Mouse (Mus musculus) CH12.LX (cell line): Measurements from ENCODE around the gene Kxd1. TPM values are rescaled to one million over a fixed set of nuclear protein-coding genes. Genes with fewer than 3 reads are reported as not detected.

Experiments used
- DNase-seq: peaks from one replicate; pipeline ENCODE4 v3.0.0-alpha.2; 2013; ENCODE audit errors: extremely low read depth
- H3K27ac ChIP-seq: 2 replicates; pipeline ENCODE4 v1.5.1; 2012; ENCODE audit warnings: low read depth, mild to moderate bottlenecking, control low read depth, moderate library complexity; ENCODE audit not compliant: insufficient read depth
- H3K27me3 ChIP-seq: replicated peaks from 2 replicates; pipeline ENCODE3; 2012; ENCODE audit warnings: inconsistent platforms
- H3K36me3 ChIP-seq, 2 experiments: replicated peaks in 1 of 2; 2 replicates each; pipeline versions ENCODE3 to v1.6.1; 2012; ENCODE audit warnings: inconsistent platforms in 1 of 2, low read length in 1 of 2, mild to moderate bottlenecking in 1 of 2, mixed read lengths in 1 of 2, moderate library complexity in 1 of 2; ENCODE audit not compliant: control insufficient read depth in 1 of 2, insufficient read depth in 1 of 2
- H3K4me1 ChIP-seq, 2 experiments: 2 replicates each; pipeline ENCODE4 v1.6.1; 2012; ENCODE audit warnings: inconsistent platforms in 1 of 2, moderate library complexity in 1 of 2; ENCODE audit not compliant: insufficient read depth in 2 of 2, control insufficient read depth in 1 of 2
- H3K4me2 ChIP-seq: 2 replicates; pipeline ENCODE4 v1.6.1; 2012; ENCODE audit warnings: low read depth, mild to moderate bottlenecking, control low read depth; ENCODE audit not compliant: poor library complexity, insufficient read depth, severe bottlenecking
- H3K4me3 ChIP-seq, 3 experiments: fragments of 150-350 bp in 1 of 3; sonication (generic) in 1 of 3; replicated peaks in 1 of 3; 2 replicates each; pipeline versions ENCODE3 to v1.5.1; 2011 to 2012; ENCODE audit warnings: low read depth in 2 of 3, low read length in 2 of 3, mild to moderate bottlenecking in 2 of 3, moderate library complexity in 2 of 3, control low read depth in 1 of 3, improper control_type of control experiment in 1 of 3, inconsistent platforms in 1 of 3, mixed read lengths in 1 of 3; ENCODE audit not compliant: poor library complexity in 1 of 3
- H3K79me2 ChIP-seq: replicated peaks from 2 replicates; pipeline ENCODE4 v1.6.1; 2012; ENCODE audit warnings: mild to moderate bottlenecking, moderate library complexity; ENCODE audit not compliant: control insufficient read depth, poor library complexity, insufficient read depth, severe bottlenecking; ENCODE audit errors: extremely low read depth
- H3K9ac ChIP-seq: 2 replicates; pipeline ENCODE4 v1.6.1; 2012; ENCODE audit warnings: low read depth, mild to moderate bottlenecking, control low read depth, moderate library complexity; ENCODE audit not compliant: insufficient read depth
- H3K9me3 ChIP-seq: replicated peaks from 2 replicates; pipeline ENCODE3; 2012; ENCODE audit warnings: low read length, inconsistent platforms, mixed read lengths
- CHD1 ChIP-seq: IDR thresholded peaks from 2 replicates; pipeline ENCODE4 v1.6.1; 2012; ENCODE audit warnings: low read depth, low read length, improper control_type of control experiment, inconsistent platforms
- CHD2 ChIP-seq: IDR thresholded peaks from 2 replicates; pipeline ENCODE4 v1.6.1; 2011; ENCODE audit warnings: low read length, improper control_type of control experiment
- ELF1 ChIP-seq: IDR thresholded peaks from 2 replicates; pipeline ENCODE4 v1.6.1; 2014; ENCODE audit warnings: low read depth, mild to moderate bottlenecking, inconsistent platforms, low read length, improper control_type of control experiment
- ETS1 ChIP-seq: conservative IDR thresholded peaks from 2 replicates; pipeline ENCODE4 v1.6.1; 2012; ENCODE audit warnings: low read depth, mild to moderate bottlenecking, inconsistent platforms, low read length, improper control_type of control experiment, moderate library complexity
- HCFC1 ChIP-seq: IDR thresholded peaks from 2 replicates; pipeline ENCODE4 v1.6.1; 2012; ENCODE audit warnings: low read depth, mild to moderate bottlenecking, inconsistent platforms, low read length, improper control_type of control experiment
- JUN ChIP-seq: IDR thresholded peaks from 2 replicates; pipeline ENCODE4 v1.6.1; 2011; ENCODE audit warnings: low read depth, mild to moderate bottlenecking, low read length, improper control_type of control experiment, moderate library complexity; ENCODE audit not compliant: insufficient read depth
- MAFK ChIP-seq: IDR thresholded peaks from 2 replicates; pipeline ENCODE4 v1.6.1; 2011; ENCODE audit warnings: low read length, improper control_type of control experiment; ENCODE audit not compliant: insufficient replicate concordance
- MXI1 ChIP-seq: IDR thresholded peaks from 2 replicates; pipeline ENCODE4 v1.6.1; 2011; ENCODE audit warnings: mild to moderate bottlenecking, low read depth, low read length, improper control_type of control experiment
- NELFE ChIP-seq: IDR thresholded peaks from 2 replicates; pipeline ENCODE4 v1.6.1; 2011; ENCODE audit warnings: low read depth, low read length, improper control_type of control experiment
- NRF1 ChIP-seq: IDR thresholded peaks from 2 replicates; pipeline ENCODE4 v1.6.1; 2014; ENCODE audit warnings: low read depth, mild to moderate bottlenecking, inconsistent platforms, low read length, improper control_type of control experiment, moderate library complexity
- POLR2A ChIP-seq: IDR thresholded peaks from 2 replicates; pipeline ENCODE4 v1.6.1; 2011; ENCODE audit warnings: low read depth, mild to moderate bottlenecking, improper control_type of control experiment, low read length
- SIN3A ChIP-seq: IDR thresholded peaks from 2 replicates; pipeline ENCODE4 v1.6.1; 2012; ENCODE audit warnings: low read length, improper control_type of control experiment, inconsistent platforms
- SMC3 ChIP-seq: IDR thresholded peaks from 2 replicates; pipeline ENCODE4 v1.6.1; 2011; ENCODE audit warnings: low read depth, low read length, improper control_type of control experiment
- UBTF ChIP-seq: IDR thresholded peaks from 2 replicates; pipeline ENCODE4 v1.6.1; 2012; ENCODE audit warnings: low read depth, mild to moderate bottlenecking, inconsistent platforms, low read length, improper control_type of control experiment, moderate library complexity
- USF1 ChIP-seq: IDR thresholded peaks from 2 replicates; pipeline ENCODE4 v1.6.1; 2014; ENCODE audit warnings: low read depth, mild to moderate bottlenecking, inconsistent platforms, low read length, improper control_type of control experiment
- USF2 ChIP-seq: conservative IDR thresholded peaks from 2 replicates; pipeline ENCODE4 v1.6.1; 2011; ENCODE audit warnings: low read depth, low read length, improper control_type of control experiment
- ZC3H11A ChIP-seq: IDR thresholded peaks from 2 replicates; pipeline ENCODE4 v1.6.1; 2012; ENCODE audit warnings: low read depth, mild to moderate bottlenecking, inconsistent platforms, low read length, improper control_type of control experiment
- ZKSCAN1 ChIP-seq: IDR thresholded peaks from 2 replicates; pipeline ENCODE4 v1.6.1; 2012; ENCODE audit warnings: low read depth, inconsistent platforms, low read length, improper control_type of control experiment, borderline replicate concordance
- ZMIZ1 ChIP-seq: IDR thresholded peaks from 2 replicates; pipeline ENCODE4 v1.6.1; 2012; ENCODE audit warnings: low read depth, mild to moderate bottlenecking, inconsistent platforms, low read length, improper control_type of control experiment
- dilution Hi-C: fragments of 300-500 bp; cut with MboI; formaldehyde crosslinking; loops from 2 replicates; pipeline ENCODE4 v1.14.3; 2020; ENCODE audit warnings: low sequenced_read_pairs; ENCODE audit not compliant: extremely low pct_unique_long_range_greater_than_20kb, extremely low pct_ligation_motif_present
- in situ Hi-C: fragments of 300-500 bp; cut with MboI; formaldehyde crosslinking; loops from 3 replicates; pipeline ENCODE4 v1.14.3; 2019; ENCODE audit warnings: low sequenced_read_pairs, low pct_ligation_motif_present, low pct_unique_long_range_greater_than_20kb, mixed read lengths
- polyA plus RNA-seq: library from polyadenylated mRNA; unstranded; fragments of >175 nt; gene quantifications from 2 replicates; pipeline ENCODE4 v1.2.1, GENCODE M21; 2012; ENCODE audit warnings: low read depth; ENCODE audit not compliant: insufficient read length
- total RNA-seq, 2 experiments: library from RNA; depleted of rRNA; stranded (reverse); fragments of 300-350 nt in 1 of 2; fragments of >200 nt in 1 of 2; gene quantifications; 2 replicates each; pipeline ENCODE4 v1.2.3; 2012 to 2014

Kxd1 gene
- total and polyA plus RNA-seq, 3 experiments = 56.6 to 68.0 (median 63.4) TPM

DNA sequence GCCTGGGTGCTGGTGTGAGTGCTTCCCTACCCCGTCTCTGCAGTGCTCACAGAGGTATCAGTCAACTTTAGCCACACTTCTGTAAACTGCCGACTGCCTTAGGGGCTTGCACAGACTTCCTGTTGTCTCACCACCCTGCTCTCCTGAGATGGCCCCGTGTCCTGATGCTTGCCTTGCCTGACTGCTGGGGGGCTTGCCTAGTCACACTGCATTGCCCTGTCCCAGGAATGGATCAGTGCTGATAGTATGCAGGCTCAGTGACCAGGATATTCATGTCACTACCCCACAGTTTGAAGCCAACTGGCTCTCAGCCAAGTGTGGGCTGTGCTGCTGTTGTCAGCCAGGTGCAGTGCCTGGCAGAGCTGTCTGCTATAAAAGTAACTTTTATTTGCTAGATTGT lies 37.8 kb upstream of the Kxd1 start:
- Histone ChIP-seq H3K4me2 (no peak overlapping the region), H3K27ac (no peak overlapping the region), H3K9me3 (no peaks in the 10 kb centered on the region), H3K79me2 (no peaks in the 10 kb centered on the region), H3K4me3 (no peak overlapping the region), H3K9ac (no peak overlapping the region), H3K27me3 (no peaks in the 10 kb centered on the region)
- DNase-seq = no peak
- dilution Hi-C loops = no loop called here
- TF ChIP-seq MXI1 (no peak), SMC3 (no peak), USF1 (no peak), ZC3H11A (no peak), MAFK (no peak), UBTF (no peak), ZKSCAN1 (no peak), JUN (no peak), NELFE (no peak), SIN3A (no peak), ETS1 (no peak), ZMIZ1 (no peak), NRF1 (no peak), USF2 (no peak), CHD1 (no peak), HCFC1 (no peak), CHD2 (no peak), ELF1 (no peak), POLR2A (no peak)
- TF ChIP-seq, all 38 proteins: peak for 0
- Histone ChIP-seq H3K4me1 (peaks cover 0 to 38% of the 10 kb centered on the region in 2 experiments; a peak in 2 of 4 replicates), H3K36me3 (peaks cover 0 to 65% of the 10 kb centered on the region in 2 experiments)
- in situ Hi-C loops = no loop called here

- Histone ChIP-seq H3K36me3 (peaks cover 0 to 65% of the 10 kb centered on the region in 2 experiments), H3K9me3 (no peaks in the 10 kb centered on the region), H3K4me2 (no peak overlapping the region), H3K4me1 (peaks cover 3 to 38% of the 10 kb centered on the region in 2 experiments; a peak in 2 of 4 replicates), H3K9ac (no peak overlapping the region), H3K27ac (no peak overlapping the region), H3K27me3 (no peaks in the 10 kb centered on the region), H3K79me2 (no peaks in the 10 kb centered on the region), H3K4me3 (no peak overlapping the region)
- DNase-seq = no peak
- in situ Hi-C loops = no loop called here
- dilution Hi-C loops = no loop called here
- TF ChIP-seq ZKSCAN1 (no peak), NELFE (no peak), NRF1 (no peak)
Observed at GRCm38 (mm10) chr8:70564696-70565235, 37.0 kb upstream of the Kxd1 start.
